Mouse (Mus musculus): ENCODE results near the gene Dsp. TPM values are rescaled to one million over a fixed set of nuclear protein-coding genes. Genes with fewer than 3 reads are reported as not detected.

Gene Dsp
- polyA plus RNA-seq, 1 experiment from 2014 or later, result 0.25 TPM

GRCm38 (mm10) chr13:38201413-38201812, 50.3 kb downstream of the Dsp start:
- no peaks in the 10 kb centered on the region for H3K9me3 ChIP-seq
- H3K4me1 ChIP-seq, result peaks cover 9% of the 10 kb centered on the region
- H3K4me2 ChIP-seq (replicated peaks), result no peak overlapping the region
- H3K27ac ChIP-seq (replicated peaks), result no peak overlapping the region
- no peak overlapping the region for H3K9ac ChIP-seq (replicated peaks)
- no peaks in the 10 kb centered on the region for H3K27me3 ChIP-seq
- H3K36me3 ChIP-seq, result no peaks in the 10 kb centered on the region
- H3K4me3 ChIP-seq, result no peak overlapping the region
- no peak for ATAC-seq (replicated peaks)
- WGBS, result 81% methylated on average over 6 of the region's 6 CpGs

GRCm38 (mm10) chr13:38204171-38204570, 53.1 kb downstream of the Dsp start:
- Histone ChIP-seq H3K4me3 (peak overlapping the region; percentile 89), H3K9me3 (no peaks in the 10 kb centered on the region), H3K27me3 (no peaks in the 10 kb centered on the region), H3K27ac (replicated peaks) (no peak overlapping the region), H3K4me2 (replicated peaks) (peak overlapping the region; percentile 62), H3K4me1 (peaks cover 15% of the 10 kb centered on the region), H3K36me3 (no peaks in the 10 kb centered on the region), H3K9ac (replicated peaks) (no peak overlapping the region)
- no peak for ATAC-seq (replicated peaks)
- WGBS, result 68% methylated on average over 4 of the region's 4 CpGs

GRCm38 (mm10) chr13:38204702-38205482, 53.8 kb downstream of the Dsp start, which contains the start of gene Snrnp48:
Gene Snrnp48 (plus strand): TSS chr13:38204938.
- H3K36me3 ChIP-seq, result 0 out of 2 replicates have a peak, but pooled peaks cover 2% of the 10 kb centered on the region
- H3K27me3 ChIP-seq, result no peaks in the 10 kb centered on the region
- H3K4me3 ChIP-seq, result peak within 1 kb of the TSS; percentile 89
- peak within 1 kb of the TSS; percentile 88 for H3K9ac ChIP-seq (replicated peaks)
- WGBS, result under 1% methylated on average over 59 of the region's 59 CpGs
- no peaks in the 10 kb centered on the region for H3K9me3 ChIP-seq
- H3K27ac ChIP-seq (replicated peaks), result peak within 1 kb of the TSS; percentile 94
- H3K4me1 ChIP-seq, result peaks cover 15% of the 10 kb centered on the region
- ATAC-seq (replicated peaks), result peak; percentile 100
- peak within 1 kb of the TSS; percentile 62 for H3K4me2 ChIP-seq (replicated peaks)

GRCm38 (mm10) chr13:38211122-38211521, 60.0 kb downstream of the Dsp start:
- H3K9ac ChIP-seq (replicated peaks), result no peak overlapping the region
- H3K4me3 ChIP-seq, result no peak overlapping the region
- H3K4me2 ChIP-seq (replicated peaks), result no peak overlapping the region
- no peaks in the 10 kb centered on the region for H3K27me3 ChIP-seq
- no peak for ATAC-seq (replicated peaks)
- peaks cover 40% of the 10 kb centered on the region for H3K36me3 ChIP-seq
- no peak overlapping the region for H3K27ac ChIP-seq (replicated peaks)
- no peaks in the 10 kb centered on the region for H3K9me3 ChIP-seq
- WGBS, result 96% methylated on average over 5 of the region's 5 CpGs
- peaks cover 9% of the 10 kb centered on the region for H3K4me1 ChIP-seq

GRCm38 (mm10) chr13:38218686-38219085, 67.6 kb downstream of the Dsp start:
- Histone ChIP-seq H3K4me2 (replicated peaks) (no peak overlapping the region), H3K36me3 (peaks cover 77% of the 10 kb centered on the region), H3K9me3 (no peaks in the 10 kb centered on the region), H3K4me1 (no peaks in the 10 kb centered on the region), H3K4me3 (no peak overlapping the region), H3K27ac (replicated peaks) (no peak overlapping the region), H3K9ac (replicated peaks) (no peak overlapping the region), H3K27me3 (no peaks in the 10 kb centered on the region)
- 92% methylated on average over 3 of the region's 3 CpGs for WGBS
- ATAC-seq (replicated peaks), result no peak

GRCm38 (mm10) chr13:38220331-38220730, 69.2 kb downstream of the Dsp start:
- peaks cover 86% of the 10 kb centered on the region for H3K36me3 ChIP-seq
- no peaks in the 10 kb centered on the region for H3K9me3 ChIP-seq
- H3K9ac ChIP-seq (replicated peaks), result no peak overlapping the region
- 94% methylated on average over 6 of the region's 6 CpGs for WGBS
- no peaks in the 10 kb centered on the region for H3K4me1 ChIP-seq
- no peak overlapping the region for H3K4me2 ChIP-seq (replicated peaks)
- no peak overlapping the region for H3K4me3 ChIP-seq
- H3K27me3 ChIP-seq, result no peaks in the 10 kb centered on the region
- ATAC-seq (replicated peaks), result no peak
- no peak overlapping the region for H3K27ac ChIP-seq (replicated peaks)

- 0 out of 2 replicates have a peak, but pooled peaks cover 5% of the 10 kb centered on the region for H3K4me1 ChIP-seq
- H3K27me3 ChIP-seq, result no peaks in the 10 kb centered on the region
- no peak overlapping the region for H3K9ac ChIP-seq (replicated peaks)
- H3K36me3 ChIP-seq, result peaks cover 25% of the 10 kb centered on the region
- no peak overlapping the region for H3K4me3 ChIP-seq
- ATAC-seq (replicated peaks), result peak; percentile 53
- H3K9me3 ChIP-seq, result no peaks in the 10 kb centered on the region
- no peak overlapping the region for H3K4me2 ChIP-seq (replicated peaks)
- H3K27ac ChIP-seq (replicated peaks), result 0 out of 2 replicates have a peak overlapping the region, but pooled peaks have one; percentile 1
- WGBS, result 53% methylated on average over 9 of the region's 9 CpGs
These were observed 79.2 kb downstream of the Dsp start for GRCm38 (mm10) chr13:38230177-38230821.

- 88% methylated on average over 4 of the region's 4 CpGs for WGBS
- H3K27ac ChIP-seq (replicated peaks), result no peak overlapping the region
- peaks cover 17% of the 10 kb centered on the region for H3K36me3 ChIP-seq
- H3K9me3 ChIP-seq, result no peaks in the 10 kb centered on the region
- no peak overlapping the region for H3K4me2 ChIP-seq (replicated peaks)
- H3K27me3 ChIP-seq, result no peaks in the 10 kb centered on the region
- H3K4me1 ChIP-seq, result 0 out of 2 replicates have a peak, but pooled peaks cover 5% of the 10 kb centered on the region
- no peak overlapping the region for H3K9ac ChIP-seq (replicated peaks)
- no peak overlapping the region for H3K4me3 ChIP-seq
- no peak for ATAC-seq (replicated peaks)
These were observed 81.3 kb downstream of the Dsp start for GRCm38 (mm10) chr13:38232411-38232810.

GRCm38 (mm10) chr13:38232856-38233625, 81.9 kb downstream of the Dsp start:
- WGBS, result 69% methylated on average over 3 of the region's 3 CpGs
- H3K4me1 ChIP-seq, result 0 out of 2 replicates have a peak, but pooled peaks cover 5% of the 10 kb centered on the region
- H3K27ac ChIP-seq (replicated peaks), result no peak overlapping the region
- ATAC-seq (replicated peaks), result no peak
- H3K36me3 ChIP-seq, result peaks cover 12% of the 10 kb centered on the region
- no peaks in the 10 kb centered on the region for H3K9me3 ChIP-seq
- no peak overlapping the region for H3K9ac ChIP-seq (replicated peaks)
- no peak overlapping the region for H3K4me2 ChIP-seq (replicated peaks)
- no peaks in the 10 kb centered on the region for H3K27me3 ChIP-seq
- no peak overlapping the region for H3K4me3 ChIP-seq

GRCm38 (mm10) chr13:38234651-38235050, 83.6 kb downstream of the Dsp start:
- Histone ChIP-seq H3K36me3 (no peaks in the 10 kb centered on the region), H3K9ac (replicated peaks) (no peak overlapping the region), H3K4me1 (0 out of 2 replicates have a peak, but pooled peaks cover 5% of the 10 kb centered on the region), H3K27ac (replicated peaks) (no peak overlapping the region), H3K27me3 (no peaks in the 10 kb centered on the region), H3K4me3 (no peak overlapping the region), H3K9me3 (no peaks in the 10 kb centered on the region), H3K4me2 (replicated peaks) (no peak overlapping the region)
- no peak for ATAC-seq (replicated peaks)
- WGBS, result 86% methylated on average over 5 of the region's 5 CpGs

GRCm38 (mm10) chr13:38235370-38235769, 84.3 kb downstream of the Dsp start:
- no peak overlapping the region for H3K9ac ChIP-seq (replicated peaks)
- ATAC-seq (replicated peaks), result no peak
- H3K36me3 ChIP-seq, result no peaks in the 10 kb centered on the region
- 0 out of 2 replicates have a peak, but pooled peaks cover 3% of the 10 kb centered on the region for H3K4me1 ChIP-seq
- H3K27ac ChIP-seq (replicated peaks), result no peak overlapping the region
- WGBS, result 81% methylated on average over 3 of the region's 3 CpGs
- no peaks in the 10 kb centered on the region for H3K9me3 ChIP-seq
- no peak overlapping the region for H3K4me3 ChIP-seq
- no peaks in the 10 kb centered on the region for H3K27me3 ChIP-seq
- H3K4me2 ChIP-seq (replicated peaks), result no peak overlapping the region

GRCm38 (mm10) chr13:38248151-38248550, 97.1 kb downstream of the Dsp start:
- no peak for ATAC-seq (replicated peaks)
- Histone ChIP-seq H3K27ac (replicated peaks) (no peak overlapping the region), H3K9ac (replicated peaks) (no peak overlapping the region), H3K36me3 (no peaks in the 10 kb centered on the region), H3K9me3 (no peaks in the 10 kb centered on the region), H3K4me2 (replicated peaks) (no peak overlapping the region), H3K4me3 (no peak overlapping the region), H3K4me1 (no peaks in the 10 kb centered on the region), H3K27me3 (no peaks in the 10 kb centered on the region)
- 80% methylated on average over 5 of the region's 5 CpGs for WGBS

All from forebrain, embryonic 15.5 days (tissue).